8 mouse cellular contexts compared by ENCODE assay signal in genomic region chr11:46064767-46065166, GRCm38 (mm10). TPM values are rescaled to one million over a fixed set of nuclear protein-coding genes. Genes with fewer than 3 reads are reported as not detected.
DNase-seq lines count a peak whose midpoint lies in the region; ATAC-seq and TF ChIP-seq lines count a peak whose summit lies in the region.

No protein-coding gene starts in this region.

- 0 out of 2 replicates have a peak overlapping the region, but pooled peaks have one; percentile 15 for H3K4me2 ChIP-seq in lung, embryonic 14.5 days
- no peak overlapping the region for H3K4me2 ChIP-seq in forebrain, embryonic 16.5 days (ENCODE audit: low read length)
- H3K4me2 ChIP-seq in midbrain, embryonic 14.5 days (ENCODE audit: low read length) = no peak overlapping the region

- no peaks in the 10 kb centered on the region for H3K27me3 ChIP-seq in lung, embryonic 14.5 days (ENCODE audit: insufficient read depth, low read length)
- H3K27me3 ChIP-seq in forebrain, embryonic 16.5 days (replicated peaks; ENCODE audit: control insufficient read depth, insufficient read depth, low read length) = no peaks in the 10 kb centered on the region
- no peaks in the 10 kb centered on the region for H3K27me3 ChIP-seq in kidney, adult 2 months (replicated peaks; ENCODE audit: control insufficient read depth, insufficient read depth, low read length)
- no peaks in the 10 kb centered on the region for H3K27me3 ChIP-seq in midbrain, embryonic 14.5 days (ENCODE audit: control insufficient read depth, insufficient read depth, low read length)

- no peak overlapping the region for H3K9ac ChIP-seq in lung, embryonic 14.5 days
- H3K9ac ChIP-seq in forebrain, embryonic 16.5 days (replicated peaks; ENCODE audit: low read depth, low read length) = no peak overlapping the region
- H3K9ac ChIP-seq in midbrain, embryonic 14.5 days (replicated peaks; ENCODE audit: low read length) = no peak overlapping the region

- peak; percentile 59 for DNase-seq in lung, embryonic 14.5 days
- DNase-seq in lung, postnatal 14 days = no peak
- peak; percentile 76 for DNase-seq in kidney, adult 2 months
- no peak for DNase-seq in midbrain, embryonic 14.5 days
- no peak for DNase-seq in thymus, adult 18-20 months
- DNase-seq in layer of hippocampus, adult 9-10 months (ENCODE audit: low spot score) = no peak
- no peak for DNase-seq in layer of hippocampus, postnatal 25 days (ENCODE audit: extremely low spot score in 1 of 2, low spot score in 1 of 2)

- no peaks in the 10 kb centered on the region for H3K9me3 ChIP-seq in lung, embryonic 14.5 days (ENCODE audit: low read depth, low read length)
- H3K9me3 ChIP-seq in forebrain, embryonic 16.5 days (ENCODE audit: control insufficient read depth, low read length) = no peaks in the 10 kb centered on the region
- H3K9me3 ChIP-seq in midbrain, embryonic 14.5 days (ENCODE audit: control insufficient read depth, low read length) = no peaks in the 10 kb centered on the region

- WGBS in lung, embryonic 14.5 days = 39% methylated on average over 8 of the region's 8 CpGs
- 73% methylated on average over 8 of the region's 8 CpGs for whole genome bisulfite sequencing in forebrain, embryonic 16.5 days
- WGBS in kidney, adult 2 months = 24% methylated on average over 8 of the region's 8 CpGs
- WGBS in midbrain, embryonic 14.5 days = 72% methylated on average over 8 of the region's 8 CpGs

- no peak for TF ChIP-seq POLR2A in kidney, adult 2 months (IDR thresholded peaks at IDR 0.05; ENCODE audit: low read depth, low read length)

- H3K36me3 ChIP-seq in lung, embryonic 14.5 days (ENCODE audit: insufficient read depth) = peaks cover 40% of the 10 kb centered on the region
- H3K36me3 ChIP-seq in forebrain, embryonic 16.5 days (ENCODE audit: control insufficient read depth, insufficient read depth) = no peaks in the 10 kb centered on the region; the same call in 1 of the 2 replicates
- no peaks in the 10 kb centered on the region for H3K36me3 ChIP-seq in kidney, adult 2 months (ENCODE audit: control insufficient read depth, insufficient read depth, low read length)
- 0 out of 2 replicates have a peak, but pooled peaks cover 13% of the 10 kb centered on the region for H3K36me3 ChIP-seq in midbrain, embryonic 14.5 days (ENCODE audit: control insufficient read depth, insufficient read depth, low read length)

- H3K4me1 ChIP-seq in lung, embryonic 14.5 days (ENCODE audit: insufficient read depth) = peaks cover 48% of the 10 kb centered on the region
- H3K4me1 ChIP-seq in forebrain, embryonic 16.5 days (replicated peaks; ENCODE audit: control insufficient read depth, insufficient read depth, low read length) = peaks cover 18% of the 10 kb centered on the region
- 0 out of 2 replicates have a peak, but pooled peaks cover 3% of the 10 kb centered on the region for H3K4me1 ChIP-seq in kidney, adult 2 months (ENCODE audit: control insufficient read depth, insufficient read depth, low read length)
- peaks cover 11% of the 10 kb centered on the region; the same call in 1 of the 2 replicates for H3K4me1 ChIP-seq in midbrain, embryonic 14.5 days (ENCODE audit: control insufficient read depth, insufficient read depth, low read length)

- H3K27ac ChIP-seq in lung, embryonic 14.5 days (ENCODE audit: low read depth) = peak overlapping the region; percentile 92
- H3K27ac ChIP-seq in forebrain, embryonic 16.5 days (ENCODE audit: low read length) = peak overlapping the region; percentile 33; the same call in 1 of the 2 replicates
- peak overlapping the region; percentile 46 for H3K27ac ChIP-seq in kidney, adult 2 months (ENCODE audit: insufficient read depth, low read depth, low read length)
- peak overlapping the region; percentile 37; the same call in 1 of the 2 replicates for H3K27ac ChIP-seq in midbrain, embryonic 14.5 days (replicated peaks; ENCODE audit: low read depth, low read length)

- no peak overlapping the region for H3K4me3 ChIP-seq in lung, embryonic 14.5 days (ENCODE audit: low read depth, low read length)
- H3K4me3 ChIP-seq in forebrain, embryonic 16.5 days (replicated peaks; ENCODE audit: low read length) = no peak overlapping the region
- no peak overlapping the region for H3K4me3 ChIP-seq in kidney, adult 2 months (ENCODE audit: insufficient read depth, low read depth, low read length)
- H3K4me3 ChIP-seq in midbrain, embryonic 14.5 days (replicated peaks; ENCODE audit: low read depth, low read length) = no peak overlapping the region

- TF ChIP-seq CTCF in lung, embryonic 14.5 days (IDR thresholded peaks at IDR 0.05; ENCODE audit: low read depth) = no peak
- no peak for TF ChIP-seq CTCF in kidney, adult 2 months (conservative IDR thresholded peaks at IDR 0.05; ENCODE audit: insufficient read depth, insufficient read length, low read depth, low read length)

- peak; percentile 15 for ATAC-seq in lung, embryonic 14.5 days (ENCODE audit: insufficient read depth)
- ATAC-seq in forebrain, embryonic 16.5 days = no peak
- no peak for ATAC-seq in midbrain, embryonic 14.5 days (ENCODE audit: low FRiP score, low TSS enrichment)

RNA-seq across cellular contexts. Expression of gene Adam19, which starts 9.0 kb away (rescaled TPM):
- 25.4 and 27.0 TPM in 2 replicates for polyA plus RNA-seq in lung, embryonic 14.5 days (2014; fragmentation: Nextera tagmentation; extraction: Ambion mirVana)
- 9.7 and 10.8 TPM in 2 replicates for polyA plus RNA-seq in forebrain, embryonic 16.5 days (2015; fragmentation: Nextera tagmentation; extraction: Ambion mirVana)
- polyA plus RNA-seq in kidney, adult 2 months (2012; rRNA removed) = 2.9 and 3.6 TPM in 2 replicates
- polyA plus RNA-seq in midbrain, embryonic 14.5 days (2014; fragmentation: Nextera tagmentation; extraction: Ambion mirVana) = 7.0 and 8.3 TPM in 2 replicates
- 10 to 100 TPM; 15.7 to 18.3 TPM for total RNA-seq in layer of hippocampus, postnatal 25 days (2021)

RNA-seq across cellular contexts. Expression of gene Gm12166, which starts 12.6 kb away (rescaled TPM):
- 4.9 and 6.1 TPM in 2 replicates for polyA plus RNA-seq in lung, embryonic 14.5 days (2014; fragmentation: Nextera tagmentation; extraction: Ambion mirVana)
- polyA plus RNA-seq in forebrain, embryonic 16.5 days (2015; fragmentation: Nextera tagmentation; extraction: Ambion mirVana) = 4.1 and 5.0 TPM in 2 replicates
- polyA plus RNA-seq in kidney, adult 2 months (2012; rRNA removed) = 9.6 and 14.2 TPM in 2 replicates
- 5.6 and 6.0 TPM in 2 replicates for polyA plus RNA-seq in midbrain, embryonic 14.5 days (2014; fragmentation: Nextera tagmentation; extraction: Ambion mirVana)
- 1 to 10 TPM; 3.4 to 4.2 TPM for total RNA-seq in layer of hippocampus, postnatal 25 days (2021)

Comparison
In these comparisons a context has a peak if more than half of its experiments do, and no peak if none do; other contexts are left out.
1. DNase-seq: peak in lung, embryonic 14.5 days (single experiment) and kidney, adult 2 months (single experiment); none in lung, postnatal 14 days (single experiment), midbrain, embryonic 14.5 days (single experiment), thymus, adult 18-20 months (0 of 2), layer of hippocampus, adult 9-10 months (single experiment) and layer of hippocampus, postnatal 25 days (0 of 2).
2. H3K27ac ChIP-seq: peak in every context shown above with its lines; median percentile 92 in lung, embryonic 14.5 days; 46 in kidney, adult 2 months; 37 in midbrain, embryonic 14.5 days; 33 in forebrain, embryonic 16.5 days.